Mouse (Mus musculus): ENCODE results near the gene Gm44579. TPM values are rescaled to one million over a fixed set of nuclear protein-coding genes. Genes with fewer than 3 reads are reported as not detected.

Gene Gm44579
- polyA plus RNA-seq, 1 experiment from 2014 or later, result not detected

- peak; percentile 45 for ATAC-seq (replicated peaks; ENCODE audit: insufficient number of reproducible peaks, low FRiP score, low TSS enrichment, low read depth)
- DNase-seq (ENCODE audit: low spot score), result peak; percentile 32
- H3K9ac ChIP-seq (replicated peaks; ENCODE audit: low read length), result peak within 1 kb of the TSS; percentile 54; the same call in 1 of the 2 replicates
- H3K27ac ChIP-seq (replicated peaks; ENCODE audit: low read depth, low read length), result no peak within 1 kb of the TSS
- H3K4me2 ChIP-seq (ENCODE audit: low read depth, low read length), result peak within 1 kb of the TSS; percentile 87
- H3K4me3 ChIP-seq (ENCODE audit: low read depth, low read length), result peak within 1 kb of the TSS; percentile 47
- H3K4me1 ChIP-seq (ENCODE audit: control insufficient read depth, insufficient read depth, low read length), result peaks cover 4% of the 10 kb centered on the region
- no peaks in the 10 kb centered on the region for H3K36me3 ChIP-seq (replicated peaks; ENCODE audit: control insufficient read depth, insufficient read depth, low read depth, low read length)
- WGBS, result 3% methylated on average over 18 of the region's 18 CpGs
- H3K27me3 ChIP-seq (ENCODE audit: control insufficient read depth, insufficient read depth, low read length), result peaks cover 39% of the 10 kb centered on the region
- H3K9me3 ChIP-seq (replicated peaks; ENCODE audit: control insufficient read depth, low read length), result no peaks in the 10 kb centered on the region
Observed at GRCm38 (mm10) chr15:98166963-98167644, 53.7 kb downstream of the Gm44579 start, which contains the start of gene Ccdc184. Ccdc184 (plus strand) TSS chr15:98167158.

GRCm38 (mm10) chr15:98165525-98165924 is 55.3 kb downstream of the Gm44579 start, which contains the start of gene Asb8:
Asb8 (minus strand) TSS chr15:98165625.
- WGBS, result 80% methylated on average over 5 of the region's 5 CpGs
- Histone ChIP-seq H3K36me3 (replicated peaks; ENCODE audit: control insufficient read depth, insufficient read depth, low read depth, low read length) (no peaks in the 10 kb centered on the region), H3K4me3 (ENCODE audit: low read depth, low read length) (no peak within 1 kb of the TSS), H3K4me1 (ENCODE audit: control insufficient read depth, insufficient read depth, low read length) (peaks cover 4% of the 10 kb centered on the region), H3K9me3 (replicated peaks; ENCODE audit: control insufficient read depth, low read length) (no peaks in the 10 kb centered on the region), H3K4me2 (ENCODE audit: low read depth, low read length) (no peak within 1 kb of the TSS), H3K27me3 (ENCODE audit: control insufficient read depth, insufficient read depth, low read length) (peaks cover 36% of the 10 kb centered on the region), H3K27ac (replicated peaks; ENCODE audit: low read depth, low read length) (no peak within 1 kb of the TSS), H3K9ac (replicated peaks; ENCODE audit: low read length) (no peak within 1 kb of the TSS)
- DNase-seq (ENCODE audit: low spot score) (no peak), ATAC-seq (replicated peaks; ENCODE audit: insufficient number of reproducible peaks, low FRiP score, low TSS enrichment, low read depth) (no peak)

- Histone ChIP-seq H3K27ac (replicated peaks; ENCODE audit: low read depth, low read length) (no peak overlapping the region), H3K4me3 (ENCODE audit: low read depth, low read length) (no peak overlapping the region), H3K36me3 (replicated peaks; ENCODE audit: control insufficient read depth, insufficient read depth, low read depth, low read length) (no peaks in the 10 kb centered on the region), H3K27me3 (ENCODE audit: control insufficient read depth, insufficient read depth, low read length) (peaks cover 7% of the 10 kb centered on the region), H3K4me1 (ENCODE audit: control insufficient read depth, insufficient read depth, low read length) (no peaks in the 10 kb centered on the region), H3K9ac (replicated peaks; ENCODE audit: low read length) (no peak overlapping the region), H3K9me3 (replicated peaks; ENCODE audit: control insufficient read depth, low read length) (no peaks in the 10 kb centered on the region), H3K4me2 (ENCODE audit: low read depth, low read length) (no peak overlapping the region)
- DNase-seq (ENCODE audit: low spot score), result no peak
- WGBS, result 78% methylated on average over 4 of the region's 4 CpGs
- ATAC-seq (replicated peaks; ENCODE audit: insufficient number of reproducible peaks, low FRiP score, low TSS enrichment, low read depth), result no peak
Observed at GRCm38 (mm10) chr15:98162561-98162960, 58.2 kb downstream of the Gm44579 start.

GRCm38 (mm10) chr15:98161026-98161805 is 59.6 kb downstream of the Gm44579 start:
- Histone ChIP-seq H3K9me3 (replicated peaks; ENCODE audit: control insufficient read depth, low read length) (no peaks in the 10 kb centered on the region), H3K4me1 (ENCODE audit: control insufficient read depth, insufficient read depth, low read length) (no peaks in the 10 kb centered on the region), H3K27me3 (ENCODE audit: control insufficient read depth, insufficient read depth, low read length) (peaks cover under 1% of the 10 kb centered on the region; the same call in 1 of the 2 replicates), H3K36me3 (replicated peaks; ENCODE audit: control insufficient read depth, insufficient read depth, low read depth, low read length) (no peaks in the 10 kb centered on the region), H3K9ac (replicated peaks; ENCODE audit: low read length) (no peak overlapping the region), H3K4me2 (ENCODE audit: low read depth, low read length) (no peak overlapping the region), H3K4me3 (ENCODE audit: low read depth, low read length) (no peak overlapping the region), H3K27ac (replicated peaks; ENCODE audit: low read depth, low read length) (no peak overlapping the region)
- 66% methylated on average over 19 of the region's 19 CpGs for WGBS
- ATAC-seq (replicated peaks; ENCODE audit: insufficient number of reproducible peaks, low FRiP score, low TSS enrichment, low read depth) (no peak), DNase-seq (ENCODE audit: low spot score) (no peak)

GRCm38 (mm10) chr15:98157253-98157652 is 63.5 kb downstream of the Gm44579 start:
- no peaks in the 10 kb centered on the region for H3K27me3 ChIP-seq (ENCODE audit: control insufficient read depth, insufficient read depth, low read length)
- no peak overlapping the region for H3K27ac ChIP-seq (replicated peaks; ENCODE audit: low read depth, low read length)
- ATAC-seq (replicated peaks; ENCODE audit: insufficient number of reproducible peaks, low FRiP score, low TSS enrichment, low read depth) (no peak), DNase-seq (ENCODE audit: low spot score) (no peak)
- no peak overlapping the region for H3K4me3 ChIP-seq (ENCODE audit: low read depth, low read length)
- H3K9me3 ChIP-seq (replicated peaks; ENCODE audit: control insufficient read depth, low read length), result no peaks in the 10 kb centered on the region
- H3K36me3 ChIP-seq (replicated peaks; ENCODE audit: control insufficient read depth, insufficient read depth, low read depth, low read length), result no peaks in the 10 kb centered on the region
- no peak overlapping the region for H3K9ac ChIP-seq (replicated peaks; ENCODE audit: low read length)
- WGBS, result 94% methylated on average over 1 of the region's 1 CpGs
- H3K4me2 ChIP-seq (ENCODE audit: low read depth, low read length), result no peak overlapping the region
- no peaks in the 10 kb centered on the region for H3K4me1 ChIP-seq (ENCODE audit: control insufficient read depth, insufficient read depth, low read length)

- ATAC-seq (replicated peaks; ENCODE audit: insufficient number of reproducible peaks, low FRiP score, low TSS enrichment, low read depth) (no peak), DNase-seq (ENCODE audit: low spot score) (no peak)
- H3K36me3 ChIP-seq (replicated peaks; ENCODE audit: control insufficient read depth, insufficient read depth, low read depth, low read length), result no peaks in the 10 kb centered on the region
- H3K4me1 ChIP-seq (ENCODE audit: control insufficient read depth, insufficient read depth, low read length), result no peaks in the 10 kb centered on the region
- 63% methylated on average over 4 of the region's 4 CpGs for WGBS
- no peak overlapping the region for H3K4me3 ChIP-seq (ENCODE audit: low read depth, low read length)
- no peaks in the 10 kb centered on the region for H3K27me3 ChIP-seq (ENCODE audit: control insufficient read depth, insufficient read depth, low read length)
- no peak overlapping the region for H3K27ac ChIP-seq (replicated peaks; ENCODE audit: low read depth, low read length)
- no peak overlapping the region for H3K4me2 ChIP-seq (ENCODE audit: low read depth, low read length)
- H3K9me3 ChIP-seq (replicated peaks; ENCODE audit: control insufficient read depth, low read length), result no peaks in the 10 kb centered on the region
- no peak overlapping the region for H3K9ac ChIP-seq (replicated peaks; ENCODE audit: low read length)
Observed at GRCm38 (mm10) chr15:98155944-98156343, 64.8 kb downstream of the Gm44579 start.

- WGBS, result 89% methylated on average over 5 of the region's 5 CpGs
- Histone ChIP-seq H3K4me2 (ENCODE audit: low read depth, low read length) (no peak overlapping the region), H3K27me3 (ENCODE audit: control insufficient read depth, insufficient read depth, low read length) (no peaks in the 10 kb centered on the region), H3K4me3 (ENCODE audit: low read depth, low read length) (no peak overlapping the region), H3K9me3 (replicated peaks; ENCODE audit: control insufficient read depth, low read length) (no peaks in the 10 kb centered on the region), H3K27ac (replicated peaks; ENCODE audit: low read depth, low read length) (no peak overlapping the region), H3K4me1 (ENCODE audit: control insufficient read depth, insufficient read depth, low read length) (no peaks in the 10 kb centered on the region), H3K9ac (replicated peaks; ENCODE audit: low read length) (no peak overlapping the region), H3K36me3 (replicated peaks; ENCODE audit: control insufficient read depth, insufficient read depth, low read depth, low read length) (no peaks in the 10 kb centered on the region)
- no peak for ATAC-seq (replicated peaks; ENCODE audit: insufficient number of reproducible peaks, low FRiP score, low TSS enrichment, low read depth)
- DNase-seq (ENCODE audit: low spot score), result no peak
Observed at GRCm38 (mm10) chr15:98155272-98155671, 65.5 kb downstream of the Gm44579 start.

GRCm38 (mm10) chr15:98154631-98155030 is 66.1 kb downstream of the Gm44579 start:
- H3K4me3 ChIP-seq (ENCODE audit: low read depth, low read length), result no peak overlapping the region
- H3K36me3 ChIP-seq (replicated peaks; ENCODE audit: control insufficient read depth, insufficient read depth, low read depth, low read length), result no peaks in the 10 kb centered on the region
- DNase-seq (ENCODE audit: low spot score), result no peak
- no peaks in the 10 kb centered on the region for H3K27me3 ChIP-seq (ENCODE audit: control insufficient read depth, insufficient read depth, low read length)
- no peak for ATAC-seq (replicated peaks; ENCODE audit: insufficient number of reproducible peaks, low FRiP score, low TSS enrichment, low read depth)
- no peak overlapping the region for H3K4me2 ChIP-seq (ENCODE audit: low read depth, low read length)
- no peaks in the 10 kb centered on the region for H3K4me1 ChIP-seq (ENCODE audit: control insufficient read depth, insufficient read depth, low read length)
- WGBS, result 88% methylated on average over 3 of the region's 3 CpGs
- H3K9me3 ChIP-seq (replicated peaks; ENCODE audit: control insufficient read depth, low read length), result no peaks in the 10 kb centered on the region
- no peak overlapping the region for H3K27ac ChIP-seq (replicated peaks; ENCODE audit: low read depth, low read length)
- no peak overlapping the region for H3K9ac ChIP-seq (replicated peaks; ENCODE audit: low read length)

Measured in embryonic facial prominence, embryonic 11.5 days (tissue).